Mouse (Mus musculus) cortical plate, adult 2 months (tissue): ENCODE measurements around the gene Adam23. TPM values are rescaled to one million over a fixed set of nuclear protein-coding genes. Genes with fewer than 3 reads are reported as not detected.

Experiments used
- H3K27ac ChIP-seq: fragments of 200-500 bp; 2 replicates; pipeline ENCODE4 v1.5.1; 2012; ENCODE audit warnings: low read length, control low read depth, inconsistent platforms; ENCODE audit not compliant: insufficient read depth
- H3K4me1 ChIP-seq: fragments of 200-500 bp; 2 replicates; pipeline ENCODE4 v1.6.1; 2011; ENCODE audit warnings: low read length; ENCODE audit not compliant: control insufficient read depth, insufficient read depth
- H3K4me3 ChIP-seq: fragments of 200-500 bp; 2 replicates; pipeline ENCODE4 v1.5.1; 2011; ENCODE audit warnings: mild to moderate bottlenecking, low read length, control low read depth; ENCODE audit not compliant: insufficient read depth
- CTCF ChIP-seq: fragments of 200-500 bp; IDR thresholded peaks from 2 replicates; pipeline ENCODE4 v1.5.1; 2011; ENCODE audit warnings: mild to moderate bottlenecking, control low read depth, low read length; ENCODE audit not compliant: insufficient read depth; ENCODE audit errors: extremely low read depth
- POLR2A ChIP-seq: fragments of 200-500 bp; IDR thresholded peaks from 2 replicates; pipeline ENCODE4 v1.6.1; 2011; ENCODE audit warnings: mild to moderate bottlenecking, low read length, control low read depth; ENCODE audit not compliant: insufficient read depth; ENCODE audit errors: extremely low read depth
- polyA plus RNA-seq: library from polyadenylated mRNA; depleted of rRNA; stranded (reverse); fragments of >200 nt; gene quantifications from 2 replicates; pipeline ENCODE4 v1.2.3, GENCODE M21; 2012; rRNA removed

Gene Adam23
- polyA plus RNA-seq = 84.2 and 84.7 TPM in 2 replicates

- Histone ChIP-seq H3K4me3 (peak within 1 kb of the TSS; percentile 64), H3K4me1 (peaks cover 9% of the 10 kb centered on the region), H3K27ac (peak within 1 kb of the TSS; percentile 84)
- TF ChIP-seq CTCF (no peak), POLR2A (peak; percentile 29; the same call in 1 of the 2 replicates)
Measured at GRCm38 (mm10) chr1:63445656-63446046, at the start of gene Adam23. TSS of gene Adam23 (plus strand) at chr1:63445891.

GRCm38 (mm10) chr1:63401130-63401529, 44.6 kb upstream of the Adam23 start:
- Histone ChIP-seq H3K4me1 (no peaks in the 10 kb centered on the region), H3K27ac (no peak overlapping the region), H3K4me3 (no peak overlapping the region)
- TF ChIP-seq POLR2A = no peak
- no peak for TF ChIP-seq CTCF

GRCm38 (mm10) chr1:63403601-63404000, 42.1 kb upstream of the Adam23 start:
- TF ChIP-seq POLR2A (no peak), CTCF (peak; percentile 35; the same call in 1 of the 2 replicates)
- H3K4me1 ChIP-seq = no peaks in the 10 kb centered on the region
- H3K27ac ChIP-seq = no peak overlapping the region
- H3K4me3 ChIP-seq = no peak overlapping the region

- Histone ChIP-seq H3K4me1 (no peaks in the 10 kb centered on the region), H3K4me3 (no peak overlapping the region), H3K27ac (no peak overlapping the region)
- TF ChIP-seq POLR2A (no peak), CTCF (no peak)
Measured at GRCm38 (mm10) chr1:63408344-63408743, 37.3 kb upstream of the Adam23 start.

GRCm38 (mm10) chr1:63418491-63418890, 27.2 kb upstream of the Adam23 start:
- Histone ChIP-seq H3K4me1 (no peaks in the 10 kb centered on the region), H3K27ac (no peak overlapping the region), H3K4me3 (no peak overlapping the region)
- TF ChIP-seq POLR2A = no peak

- H3K4me3 ChIP-seq = no peak overlapping the region
- TF ChIP-seq POLR2A = no peak
- H3K4me1 ChIP-seq = no peaks in the 10 kb centered on the region
- no peak overlapping the region for H3K27ac ChIP-seq
Measured at GRCm38 (mm10) chr1:63430668-63431067, 15.0 kb upstream of the Adam23 start.

GRCm38 (mm10) chr1:63431166-63431565, 14.5 kb upstream of the Adam23 start:
- H3K4me1 ChIP-seq = no peaks in the 10 kb centered on the region
- TF ChIP-seq POLR2A = no peak
- no peak for TF ChIP-seq CTCF
- H3K27ac ChIP-seq = no peak overlapping the region
- no peak overlapping the region for H3K4me3 ChIP-seq

GRCm38 (mm10) chr1:63431842-63432241, 13.8 kb upstream of the Adam23 start:
- Histone ChIP-seq H3K4me1 (no peaks in the 10 kb centered on the region), H3K27ac (no peak overlapping the region), H3K4me3 (no peak overlapping the region)
- TF ChIP-seq POLR2A = no peak
- no peak for TF ChIP-seq CTCF

- no peak for TF ChIP-seq CTCF
- TF ChIP-seq POLR2A = no peak
- Histone ChIP-seq H3K27ac (no peak overlapping the region), H3K4me1 (no peaks in the 10 kb centered on the region), H3K4me3 (no peak overlapping the region)
Measured at GRCm38 (mm10) chr1:63434052-63434451, 11.6 kb upstream of the Adam23 start.

GRCm38 (mm10) chr1:63437529-63437928, 8.2 kb upstream of the Adam23 start:
- Histone ChIP-seq H3K4me3 (no peak overlapping the region), H3K27ac (no peak overlapping the region), H3K4me1 (no peaks in the 10 kb centered on the region)
- TF ChIP-seq CTCF (no peak), POLR2A (no peak)

GRCm38 (mm10) chr1:63442186-63442585, 3.5 kb upstream of the Adam23 start:
- Histone ChIP-seq H3K27ac (no peak overlapping the region), H3K4me1 (peaks cover 2% of the 10 kb centered on the region; the same call in 1 of the 2 replicates), H3K4me3 (no peak overlapping the region)
- no peak for TF ChIP-seq CTCF
- no peak for TF ChIP-seq POLR2A
